Mouse (Mus musculus) ES-Bruce4 (cell line): ENCODE results near the gene Tmem108.

Source experiments
- CTCF ChIP-seq: IDR thresholded peaks from one replicate; pipeline ENCODE4 v1.8.1; 2011; ENCODE audit warnings: low read depth, low read length
- POLR2A ChIP-seq: IDR thresholded peaks from one replicate; pipeline ENCODE4 v1.8.1; 2011; ENCODE audit warnings: low read length; ENCODE audit not compliant: insufficient read depth

DNA sequence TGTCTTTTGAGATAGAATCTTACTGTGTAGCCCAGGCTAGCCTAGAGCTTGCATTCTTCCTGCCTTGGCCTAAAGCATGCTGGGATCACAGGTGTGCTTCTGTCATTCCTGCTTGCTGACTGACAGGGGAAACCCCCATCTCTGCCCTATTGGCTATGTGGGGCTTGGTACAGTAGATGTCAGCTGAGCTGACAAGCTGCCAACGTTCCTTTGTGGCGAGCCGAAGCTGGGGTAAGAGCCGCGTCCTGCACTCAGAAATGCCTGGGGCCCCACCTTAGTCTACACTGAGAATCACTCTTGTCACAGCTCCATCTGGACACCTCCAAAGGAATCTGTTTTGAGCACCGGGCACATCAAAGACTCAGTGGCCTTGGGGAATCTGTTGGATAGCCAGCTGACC lies 297.8 kb downstream of the Tmem108 start:
- TF ChIP-seq CTCF = no peak
- no peak for TF ChIP-seq POLR2A
